In the genomic region with DNA sequence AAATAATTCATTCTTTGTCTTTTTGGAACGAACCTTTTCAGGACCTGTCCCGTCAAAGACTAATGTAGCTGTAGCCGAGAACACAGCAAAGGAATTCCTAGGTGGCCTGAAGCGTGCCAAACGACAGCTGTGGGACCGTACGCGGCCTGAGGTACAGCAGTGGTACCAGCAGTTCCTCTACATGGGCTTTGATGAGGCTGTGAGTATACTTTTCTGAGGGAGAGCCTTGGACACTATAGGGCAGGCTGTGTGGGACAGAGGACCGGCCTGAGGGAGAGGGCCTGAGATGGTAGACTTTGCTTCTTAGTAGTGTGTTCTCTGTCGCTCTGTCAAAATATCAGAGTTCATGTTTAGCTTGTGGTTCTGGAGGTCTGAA, we compare ENCODE assay signal across 17 mouse cellular contexts. TPM values are rescaled to one million over a fixed set of nuclear protein-coding genes. Genes with fewer than 3 reads are reported as not detected.
DNase-seq lines count a peak whose midpoint lies in the region; ATAC-seq and TF ChIP-seq lines count a peak whose summit lies in the region.
"Had no signal": no experiment of that assay in that cellular context is flagged by ENCODE, and none has a peak within 500 bp of the region (broad histone marks: within the 10 kb centered on the region; RNA-seq: fewer than 3 reads in every experiment).

No protein-coding gene starts in this region.

- no peaks in the 10 kb centered on the region for H3K27me3 ChIP-seq in hindbrain, embryonic 13.5 days
- H3K27me3 ChIP-seq in hindbrain, embryonic 11.5 days (ENCODE audit: control insufficient read depth, insufficient read depth, low read length) = no peaks in the 10 kb centered on the region
- no peaks in the 10 kb centered on the region for H3K27me3 ChIP-seq in neural tube, embryonic 11.5 days (ENCODE audit: control insufficient read depth, insufficient read depth, low read length)
- H3K27me3 ChIP-seq in forebrain, postnatal 0 days (ENCODE audit: insufficient read depth, low read length) = no peaks in the 10 kb centered on the region
- H3K27me3 ChIP-seq: CH12.LX; heart, embryonic 12.5 days; kidney, embryonic 15.5 days; limb, embryonic 12.5 days had no signal

- no peak overlapping the region for H3K9ac ChIP-seq in hindbrain, embryonic 13.5 days
- no peak overlapping the region for H3K9ac ChIP-seq in hindbrain, embryonic 11.5 days (ENCODE audit: low read depth, low read length)
- H3K9ac ChIP-seq in neural tube, embryonic 11.5 days (ENCODE audit: low read length) = no peak overlapping the region
- no peak overlapping the region for H3K9ac ChIP-seq in forebrain, postnatal 0 days
- H3K9ac ChIP-seq: heart, embryonic 12.5 days; kidney, embryonic 15.5 days; limb, embryonic 12.5 days; liver, postnatal 0 days had no signal

- H3K4me2 ChIP-seq in hindbrain, embryonic 13.5 days = no peak overlapping the region
- H3K4me2 ChIP-seq in hindbrain, embryonic 11.5 days (replicated peaks; ENCODE audit: low read depth, low read length) = no peak overlapping the region
- no peak overlapping the region for H3K4me2 ChIP-seq in neural tube, embryonic 11.5 days (ENCODE audit: low read depth)
- no peak overlapping the region for H3K4me2 ChIP-seq in forebrain, postnatal 0 days (ENCODE audit: low read depth)
- H3K4me2 ChIP-seq: heart, embryonic 12.5 days; kidney, embryonic 15.5 days; limb, embryonic 12.5 days; liver, embryonic 11.5 days had no signal

- 0 out of 2 replicates have a peak, but pooled peaks cover 4% of the 10 kb centered on the region for H3K9me3 ChIP-seq in hindbrain, embryonic 13.5 days
- no peaks in the 10 kb centered on the region for H3K9me3 ChIP-seq in hindbrain, embryonic 11.5 days (ENCODE audit: control insufficient read depth, low read length)
- no peaks in the 10 kb centered on the region for H3K9me3 ChIP-seq in neural tube, embryonic 11.5 days (ENCODE audit: control insufficient read depth, low read length)
- H3K9me3 ChIP-seq in forebrain, postnatal 0 days (ENCODE audit: low read length) = no peaks in the 10 kb centered on the region
- H3K9me3 ChIP-seq: heart, embryonic 12.5 days; kidney, embryonic 15.5 days had no signal

- 87% methylated on average over 10 of the region's 10 CpGs for WGBS in hindbrain, embryonic 13.5 days
- 83% methylated on average over 10 of the region's 10 CpGs for WGBS in hindbrain, embryonic 11.5 days
- WGBS in neural tube, embryonic 11.5 days = 87% methylated on average over 10 of the region's 10 CpGs
- WGBS in forebrain, postnatal 0 days = 90% methylated on average over 10 of the region's 10 CpGs

- no peak overlapping the region for H3K4me3 ChIP-seq in hindbrain, embryonic 13.5 days
- H3K4me3 ChIP-seq in hindbrain, embryonic 11.5 days (ENCODE audit: low read depth, low read length) = no peak overlapping the region
- no peak overlapping the region for H3K4me3 ChIP-seq in neural tube, embryonic 11.5 days (ENCODE audit: low read depth, low read length)
- no peak overlapping the region for H3K4me3 ChIP-seq in forebrain, postnatal 0 days (ENCODE audit: low read depth, low read length)
- H3K4me3 ChIP-seq: heart, embryonic 12.5 days; kidney, embryonic 15.5 days; limb, embryonic 12.5 days had no signal

- no peaks in the 10 kb centered on the region for H3K36me3 ChIP-seq in hindbrain, embryonic 13.5 days
- no peaks in the 10 kb centered on the region for H3K36me3 ChIP-seq in hindbrain, embryonic 11.5 days (ENCODE audit: control insufficient read depth, insufficient read depth, low read length)
- H3K36me3 ChIP-seq in neural tube, embryonic 11.5 days (ENCODE audit: control insufficient read depth, insufficient read depth, low read length) = no peaks in the 10 kb centered on the region
- no peaks in the 10 kb centered on the region for H3K36me3 ChIP-seq in forebrain, postnatal 0 days (ENCODE audit: insufficient read depth)
- H3K36me3 ChIP-seq: heart, embryonic 12.5 days; kidney, embryonic 15.5 days; limb, embryonic 12.5 days had no signal

- TF ChIP-seq CTCF in forebrain, postnatal 0 days (IDR thresholded peaks at IDR 0.05; ENCODE audit: low read depth) = no peak

- H3K27ac ChIP-seq in hindbrain, embryonic 13.5 days = no peak overlapping the region
- no peak overlapping the region for H3K27ac ChIP-seq in hindbrain, embryonic 11.5 days (ENCODE audit: low read depth, low read length)
- no peak overlapping the region for H3K27ac ChIP-seq in neural tube, embryonic 11.5 days (ENCODE audit: low read depth, low read length)
- no peak overlapping the region for H3K27ac ChIP-seq in forebrain, postnatal 0 days (ENCODE audit: low read depth, low read length)
- H3K27ac ChIP-seq: kidney, embryonic 15.5 days; limb, embryonic 12.5 days; macrophage had no signal

- H3K4me1 ChIP-seq in hindbrain, embryonic 13.5 days (replicated peaks) = no peaks in the 10 kb centered on the region
- H3K4me1 ChIP-seq in hindbrain, embryonic 11.5 days (replicated peaks; ENCODE audit: control insufficient read depth, insufficient read depth, low read length) = no peaks in the 10 kb centered on the region
- no peaks in the 10 kb centered on the region for H3K4me1 ChIP-seq in neural tube, embryonic 11.5 days (ENCODE audit: control insufficient read depth, insufficient read depth, low read length)
- no peaks in the 10 kb centered on the region for H3K4me1 ChIP-seq in forebrain, postnatal 0 days (ENCODE audit: insufficient read depth)
- H3K4me1 ChIP-seq: heart, embryonic 12.5 days; kidney, embryonic 15.5 days had no signal

- no peak for DNase-seq in hindbrain, embryonic 11.5 days (ENCODE audit: low spot score)
- DNase-seq in neural tube, embryonic 11.5 days (ENCODE audit: low spot score) = no peak
- no peak for DNase-seq in neural tube, embryonic 10.5 days (ENCODE audit: extremely low spot score, low spot score)
- no peak for DNase-seq in forebrain, postnatal 0 days
- no peak for DNase-seq in embryo, embryonic 9.5 days (ENCODE audit: extremely low spot score)
- DNase-seq in cerebellum, postnatal 25 days = no peak

- 0 out of 2 replicates have a peak, but pooled peaks have one; percentile 32 for ATAC-seq in hindbrain, embryonic 13.5 days (ENCODE audit: low FRiP score)
- no peak for ATAC-seq in hindbrain, embryonic 11.5 days (ENCODE audit: low FRiP score)
- peak; percentile 48; the same call in 1 of the 2 replicates for ATAC-seq in neural tube, embryonic 11.5 days (ENCODE audit: insufficient read depth, low FRiP score, low TSS enrichment)
- ATAC-seq in forebrain, postnatal 0 days = peak; percentile 21
- ATAC-seq: intestine, postnatal 0 days; liver, postnatal 0 days; lung, postnatal 0 days had no signal

RNA-seq across cellular contexts. Expression of a gene that starts 8.1 kb away (rescaled TPM):
- 25.1 and 36.5 TPM in 2 replicates for polyA plus RNA-seq in hindbrain, embryonic 13.5 days (2015; fragmentation: Nextera tagmentation; extraction: Ambion mirVana)
- polyA plus RNA-seq in hindbrain, embryonic 11.5 days (2014; fragmentation: Nextera tagmentation; extraction: Ambion mirVana) = 5.7 and 6.3 TPM in 2 replicates
- polyA plus RNA-seq in neural tube, embryonic 11.5 days (2014; fragmentation: Nextera tagmentation; extraction: Ambion mirVana) = 0.27 and 0.55 TPM in 2 replicates
- total RNA-seq in forebrain, postnatal 0 days (2014; rRNA removed) = 13.2 and 25.4 TPM in 2 replicates
- polyA plus RNA-seq in forebrain, postnatal 0 days (2015; fragmentation: Nextera tagmentation; extraction: Ambion mirVana) = 54.0 and 57.9 TPM in 2 replicates
- total RNA-seq: CH12.LX, MEL had no signal
- polyA plus RNA-seq: macrophage had no signal
